Mouse (Mus musculus): Measurements from ENCODE around the gene Hbb-bt.

GRCm38 (mm10) chr7:103859076-103859475 is 45.3 kb upstream of the Hbb-bt start:
- TF ChIP-seq CTCF (IDR thresholded peaks at IDR 0.05; ENCODE audit: control insufficient read depth, insufficient read depth, insufficient read length) (no peak), MYOD1 (IDR thresholded peaks at IDR 0.05; ENCODE audit: control insufficient read depth, insufficient read length, low read depth) (no peak), MYOG (IDR thresholded peaks at IDR 0.05; ENCODE audit: control insufficient read depth, extremely low read depth, insufficient read length) (no peak), MAX (IDR thresholded peaks at IDR 0.05) (no peak)

All from C2C12 (cell line).